8 mouse cellular contexts compared by ENCODE assay signal in the genomic region with DNA sequence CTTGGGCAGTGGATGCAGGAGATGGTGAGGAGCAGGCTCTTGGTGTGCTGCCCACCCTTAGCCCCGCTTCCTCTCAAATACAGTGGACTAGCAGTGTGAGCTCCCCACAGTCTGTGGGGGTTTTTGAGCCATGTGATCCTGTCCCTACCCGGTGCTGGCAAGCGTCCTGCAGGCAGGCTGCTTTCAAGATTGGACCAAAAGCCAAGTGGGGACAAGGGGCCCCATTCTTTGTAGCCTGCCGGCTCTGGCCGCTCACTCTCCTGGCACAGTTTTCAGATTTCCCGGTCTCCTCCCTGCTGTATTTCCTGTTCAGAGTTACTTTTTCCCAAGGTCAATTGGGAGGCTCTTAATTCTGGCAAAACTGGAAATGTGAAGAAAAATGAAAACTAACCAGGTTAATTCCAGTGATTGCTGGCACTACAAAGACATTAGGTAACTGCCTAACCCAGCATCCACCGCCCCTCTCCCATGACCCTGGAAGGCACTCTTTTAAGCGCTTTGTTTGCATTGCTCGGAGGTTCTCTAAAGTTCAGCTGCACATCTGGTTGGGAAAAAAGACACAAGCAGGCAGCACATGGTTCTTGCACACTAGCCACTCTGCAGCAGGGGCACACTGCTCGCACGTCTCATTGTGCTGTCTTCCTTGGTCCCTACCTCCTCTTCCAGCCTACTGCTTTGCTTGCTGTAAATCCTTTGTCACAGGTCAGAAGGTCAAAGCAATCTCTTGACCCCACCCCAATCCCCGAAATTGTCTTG.
A peak's percentile ranks its signal among the peaks of the same experiment; 100 is the strongest.
DNase-seq lines count a peak whose midpoint lies in the region; ATAC-seq lines count a peak whose summit lies in the region.

No protein-coding gene starts in this region.

- peaks cover 12% of the 10 kb centered on the region for H3K4me1 ChIP-seq in midbrain, embryonic 10.5 days
- no peaks in the 10 kb centered on the region for H3K4me1 ChIP-seq in midbrain, embryonic 14.5 days (ENCODE audit: control insufficient read depth, insufficient read depth, low read length)
- H3K4me1 ChIP-seq in heart, embryonic 15.5 days (replicated peaks) = peaks cover 26% of the 10 kb centered on the region

- H3K9me3 ChIP-seq in midbrain, embryonic 10.5 days (replicated peaks) = no peaks in the 10 kb centered on the region
- H3K9me3 ChIP-seq in midbrain, embryonic 14.5 days (ENCODE audit: control insufficient read depth, low read length) = no peaks in the 10 kb centered on the region
- H3K9me3 ChIP-seq in heart, embryonic 15.5 days (replicated peaks) = no peaks in the 10 kb centered on the region

- ATAC-seq in midbrain, embryonic 14.5 days (ENCODE audit: low FRiP score, low TSS enrichment) = no peak
- peak; percentile 84 for ATAC-seq in heart, embryonic 15.5 days (replicated peaks; ENCODE audit: insufficient number of reproducible peaks, insufficient read depth, low FRiP score, low read depth)

- H3K36me3 ChIP-seq in midbrain, embryonic 10.5 days = no peaks in the 10 kb centered on the region
- H3K36me3 ChIP-seq in midbrain, embryonic 14.5 days (ENCODE audit: control insufficient read depth, insufficient read depth, low read length) = no peaks in the 10 kb centered on the region
- H3K36me3 ChIP-seq in heart, embryonic 15.5 days = no peaks in the 10 kb centered on the region

- no peak overlapping the region for H3K4me2 ChIP-seq in midbrain, embryonic 14.5 days (ENCODE audit: low read length)
- peak overlapping the region; percentile 29 for H3K4me2 ChIP-seq in heart, embryonic 15.5 days

- H3K9ac ChIP-seq in midbrain, embryonic 14.5 days (replicated peaks; ENCODE audit: low read length) = no peak overlapping the region
- no peak overlapping the region for H3K9ac ChIP-seq in heart, embryonic 15.5 days

- 43% methylated on average over 12 of the region's 12 CpGs for WGBS in midbrain, embryonic 10.5 days
- WGBS in midbrain, embryonic 14.5 days = 48% methylated on average over 12 of the region's 12 CpGs
- 32% methylated on average over 12 of the region's 12 CpGs for WGBS in heart, embryonic 15.5 days

- DNase-seq in midbrain, embryonic 10.5 days (ENCODE audit: low spot score) = no peak
- no peak for DNase-seq in midbrain, embryonic 14.5 days
- peak; percentile 33 for DNase-seq in embryo, embryonic 9.5 days (ENCODE audit: extremely low spot score)
- DNase-seq in layer of hippocampus, adult 18-20 months (ENCODE audit: low spot score in 2 of 2) = peak; percentile 12 to 33
- DNase-seq in lung, postnatal 4 days = peak; percentile 35 to 67
- no peak for DNase-seq in retina, embryonic 14.5 days (ENCODE audit: low spot score)
- DNase-seq in thymus, postnatal 25 days = no peak

- peak overlapping the region; percentile 28; the same call in 1 of the 2 replicates for H3K27ac ChIP-seq in midbrain, embryonic 10.5 days (replicated peaks)
- H3K27ac ChIP-seq in midbrain, embryonic 14.5 days (replicated peaks; ENCODE audit: low read depth, low read length) = no peak overlapping the region
- peak overlapping the region; percentile 80 for H3K27ac ChIP-seq in heart, embryonic 15.5 days

- no peaks in the 10 kb centered on the region for H3K27me3 ChIP-seq in midbrain, embryonic 10.5 days (ENCODE audit: low read depth, poor library complexity, severe bottlenecking)
- no peaks in the 10 kb centered on the region for H3K27me3 ChIP-seq in midbrain, embryonic 14.5 days (ENCODE audit: control insufficient read depth, insufficient read depth, low read length)
- H3K27me3 ChIP-seq in heart, embryonic 15.5 days = no peaks in the 10 kb centered on the region

- H3K4me3 ChIP-seq in midbrain, embryonic 10.5 days = no peak overlapping the region
- H3K4me3 ChIP-seq in midbrain, embryonic 14.5 days (replicated peaks; ENCODE audit: low read depth, low read length) = no peak overlapping the region
- no peak overlapping the region for H3K4me3 ChIP-seq in heart, embryonic 15.5 days

Comparison
In these comparisons a context has a peak if more than half of its experiments do, and no peak if none do; other contexts are left out.
1. DNase-seq: peak in embryo, embryonic 9.5 days (single experiment), layer of hippocampus, adult 18-20 months (2 of 2) and lung, postnatal 4 days (2 of 2); none in midbrain, embryonic 10.5 days (single experiment), midbrain, embryonic 14.5 days (single experiment), retina, embryonic 14.5 days (single experiment) and thymus, postnatal 25 days (single experiment).